Mouse (Mus musculus) retina, postnatal 1 day (tissue): ENCODE measurements around the gene Ift122.

Experiments used
- DNase-seq: peaks from one replicate; pipeline ENCODE4 v3.0.0-alpha.2; 2012

Ift122 gene

DNA sequence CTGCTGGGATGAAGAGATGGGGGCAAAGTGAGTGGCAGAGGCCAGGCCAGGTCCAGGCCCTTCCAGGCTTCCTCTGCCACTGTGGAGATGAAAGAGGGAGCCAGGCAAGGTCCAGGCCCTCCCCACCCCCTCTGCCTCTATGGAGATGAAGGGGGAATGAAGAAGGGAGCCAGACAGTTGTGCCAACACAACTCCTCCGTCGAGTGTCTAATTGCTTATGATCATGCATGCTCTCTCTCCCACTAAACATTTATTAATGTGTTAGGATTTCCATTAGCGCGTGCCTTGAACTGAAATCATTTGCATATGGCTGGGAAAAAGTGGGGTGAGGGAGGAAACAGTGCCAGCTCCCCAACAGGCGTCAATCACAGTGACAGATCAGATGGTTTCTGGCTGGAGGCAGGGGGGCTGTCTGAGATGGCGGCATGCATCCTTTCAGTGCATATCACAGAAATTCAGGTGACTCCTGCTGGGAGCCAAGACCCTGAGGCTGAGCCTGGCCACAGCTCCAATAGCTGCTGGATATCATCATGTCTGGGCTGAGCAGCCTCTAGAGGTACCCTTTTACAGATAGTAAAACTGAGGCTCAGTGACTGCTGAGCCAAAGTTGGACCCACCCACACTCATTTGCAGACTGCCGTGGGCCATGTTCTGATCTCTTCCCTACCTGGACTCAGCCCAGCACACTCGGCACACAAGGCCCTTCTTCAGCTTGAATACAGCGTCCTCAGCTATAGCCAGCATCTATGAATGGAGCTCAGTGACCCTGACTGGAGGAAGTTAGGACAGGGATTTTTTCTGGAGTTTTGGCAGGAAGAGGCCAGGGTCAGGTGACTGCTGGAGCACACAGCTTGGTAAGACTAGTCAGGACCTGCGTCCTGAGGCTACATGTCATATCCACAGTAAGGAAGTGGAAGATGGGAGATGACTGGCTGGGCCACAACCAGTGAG, 74.3 kb downstream of the Ift122 start:
- DNase-seq, result no peak

- DNase-seq, result peak; percentile 18
These were observed 76.7 kb downstream of the Ift122 start for GRCm38 (mm10) chr6:115930018-115930417.

GRCm38 (mm10) chr6:115931639-115932038, 78.4 kb downstream of the Ift122 start, which contains the start of gene Rho:
Gene Rho (plus strand): TSS chr6:115931748.
- DNase-seq, result peak; percentile 44

DNA sequence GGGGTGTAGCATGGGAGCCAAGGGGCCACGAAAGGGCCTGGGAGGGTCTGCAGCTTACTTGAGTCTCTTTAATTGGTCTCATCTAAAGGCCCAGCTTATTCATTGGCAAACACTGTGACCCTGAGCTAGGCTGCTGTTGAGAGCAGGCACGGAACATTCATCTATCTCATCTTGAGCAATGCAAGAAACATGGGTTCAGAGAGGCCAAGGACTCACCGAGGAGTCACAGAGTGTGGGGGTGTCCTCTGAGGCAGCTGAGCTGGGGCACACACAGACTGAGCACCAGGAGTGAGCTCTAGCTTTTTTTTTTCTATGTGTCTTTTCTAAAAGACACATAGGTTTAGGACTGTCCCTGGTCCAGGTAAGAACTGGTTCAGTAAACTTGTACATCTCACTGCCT, 79.1 kb downstream of the Ift122 start:
- DNase-seq, result no peak

GRCm38 (mm10) chr6:115935544-115935943, 82.3 kb downstream of the Ift122 start:
- no peak for DNase-seq

- DNase-seq, result no peak
These were observed 84.7 kb downstream of the Ift122 start for GRCm38 (mm10) chr6:115938011-115938410.

DNA sequence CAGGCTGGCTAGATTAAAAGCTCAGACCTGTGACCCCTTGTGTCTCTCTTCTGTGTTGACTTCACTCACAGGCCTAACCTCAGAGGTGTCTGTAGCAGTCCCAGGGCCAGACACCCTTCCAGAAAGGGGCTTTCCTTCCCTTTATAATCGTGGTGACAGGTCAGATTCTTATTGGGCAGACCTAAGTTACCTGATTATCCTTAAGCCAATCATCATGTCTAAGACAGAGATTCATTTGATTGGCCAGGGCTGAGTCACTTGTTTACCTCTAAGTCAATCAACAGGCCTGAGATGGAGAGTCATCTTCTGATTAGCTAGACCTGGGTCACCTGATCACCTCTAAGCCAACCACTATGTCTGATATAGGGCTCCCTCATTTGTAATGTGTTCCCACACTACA, 85.5 kb downstream of the Ift122 start:
- no peak for DNase-seq

DNA sequence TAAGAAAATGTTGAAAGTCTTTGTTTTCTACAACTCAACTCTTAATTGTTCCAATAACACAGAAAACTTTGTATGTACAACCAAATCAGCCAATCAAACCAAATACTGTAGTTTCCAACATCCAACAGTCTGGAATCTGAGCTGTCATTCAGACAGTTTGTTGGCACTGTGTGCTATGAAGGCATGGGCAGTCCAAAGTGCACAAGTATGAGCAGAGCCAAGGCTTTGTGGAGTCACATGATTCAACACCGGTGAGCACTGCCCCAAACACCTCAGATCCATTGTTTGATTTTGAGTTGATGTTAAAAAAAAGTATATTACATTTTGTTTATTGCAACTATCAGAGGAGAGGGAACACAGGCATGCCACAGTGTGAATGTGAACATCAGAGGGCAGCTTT, 87.3 kb downstream of the Ift122 start:
- DNase-seq, result no peak

GRCm38 (mm10) chr6:115941128-115941527, 87.9 kb downstream of the Ift122 start:
- DNase-seq, result peak; percentile 56

- DNase-seq, result no peak
These were observed 90.5 kb downstream of the Ift122 start for GRCm38 (mm10) chr6:115943498-115944427.

DNA sequence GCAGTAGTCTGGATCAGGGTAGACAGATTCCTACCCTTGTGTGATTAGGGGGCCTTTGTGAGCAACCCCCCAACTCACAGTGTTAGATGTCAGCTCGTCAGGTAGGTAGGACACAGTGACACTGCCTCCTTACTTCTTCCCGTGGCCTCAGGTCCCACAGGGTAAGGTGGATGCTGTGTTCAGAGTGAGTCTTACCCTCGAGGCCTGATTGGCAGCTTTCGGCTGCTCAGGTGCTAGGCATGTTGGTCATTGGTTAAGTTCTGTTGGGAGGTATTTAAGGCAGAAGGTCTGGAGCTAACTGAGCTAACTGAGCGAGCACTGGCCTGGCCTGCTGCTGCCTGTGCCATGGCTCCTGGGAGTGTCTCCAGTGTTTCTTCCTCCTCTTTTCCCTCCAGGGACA, 91.4 kb downstream of the Ift122 start, which contains the start of gene H1foo:
Gene H1foo, plus strand, starts transcription at position 301 of the 400 bp plus-strand sequence.
- no peak for DNase-seq

DNA sequence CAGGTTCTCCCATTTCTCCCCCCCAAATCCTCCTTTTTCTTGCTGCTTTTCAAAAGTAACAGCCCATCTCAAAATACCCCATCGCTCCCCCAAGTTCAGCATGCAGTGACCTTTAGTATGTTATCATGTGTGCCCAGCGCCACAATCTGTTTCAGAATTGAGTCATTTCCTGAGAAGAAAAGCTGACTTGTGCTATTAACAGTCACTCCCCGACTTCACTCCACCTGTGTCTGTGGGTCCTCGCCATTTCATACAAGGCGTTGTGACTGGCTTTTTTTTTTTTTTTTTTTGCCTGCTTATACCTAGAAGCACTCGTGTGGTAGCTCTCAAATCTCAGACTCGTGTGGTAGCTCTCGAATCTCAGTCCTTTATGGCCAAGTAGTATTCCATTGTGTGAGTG, 92.4 kb downstream of the Ift122 start:
- no peak for DNase-seq

GRCm38 (mm10) chr6:115946389-115946788, 93.1 kb downstream of the Ift122 start:
- DNase-seq, result no peak

DNA sequence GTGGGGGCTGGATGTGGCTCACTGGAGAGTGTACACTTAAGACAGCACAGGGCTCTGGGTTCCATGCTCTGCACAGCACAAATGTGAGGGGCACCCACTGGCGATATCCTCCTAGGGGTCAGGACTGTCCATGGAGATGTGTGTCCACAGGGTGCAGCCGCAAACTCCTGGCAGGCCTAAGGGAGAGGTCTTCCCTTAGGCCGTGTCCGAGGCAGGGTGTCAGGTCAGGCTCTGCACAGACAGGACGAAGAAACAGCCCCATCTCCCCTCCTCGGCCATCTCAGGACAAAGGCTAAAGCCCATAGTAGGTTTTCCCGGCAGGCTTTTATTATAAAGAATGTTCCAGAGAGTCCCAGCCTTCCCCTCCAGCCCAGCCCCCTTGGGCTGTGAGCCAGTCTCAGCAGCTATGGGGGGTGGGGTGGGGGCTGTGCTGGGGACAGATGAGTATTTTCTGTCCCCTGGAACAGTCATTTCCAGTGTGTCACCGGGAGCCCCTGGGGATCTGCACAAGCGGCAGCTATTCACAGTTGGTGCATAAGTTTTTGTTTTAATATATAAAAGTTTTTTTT, 101.3 kb downstream of the Ift122 start:
- no peak for DNase-seq

DNA sequence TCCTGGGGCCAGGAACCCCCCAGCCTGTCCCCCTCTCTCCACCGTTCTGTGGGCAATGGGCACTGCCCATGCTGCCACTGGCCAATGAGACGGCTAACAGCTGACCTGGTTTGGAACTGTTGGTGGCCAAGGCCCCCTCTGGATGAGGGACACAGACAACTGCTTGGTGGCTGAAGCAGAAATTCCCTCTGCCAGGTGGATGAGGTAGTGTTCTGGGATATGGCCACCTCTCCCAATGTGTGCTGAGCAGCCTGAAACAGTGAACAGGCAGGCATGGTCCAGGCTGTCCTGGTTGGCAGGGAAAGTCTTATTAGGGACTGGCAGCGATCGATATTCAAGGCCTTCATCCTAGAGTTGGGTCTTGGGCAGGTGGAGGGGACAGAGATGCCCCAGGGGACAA, 101.9 kb downstream of the Ift122 start:
- DNase-seq, result no peak

DNA sequence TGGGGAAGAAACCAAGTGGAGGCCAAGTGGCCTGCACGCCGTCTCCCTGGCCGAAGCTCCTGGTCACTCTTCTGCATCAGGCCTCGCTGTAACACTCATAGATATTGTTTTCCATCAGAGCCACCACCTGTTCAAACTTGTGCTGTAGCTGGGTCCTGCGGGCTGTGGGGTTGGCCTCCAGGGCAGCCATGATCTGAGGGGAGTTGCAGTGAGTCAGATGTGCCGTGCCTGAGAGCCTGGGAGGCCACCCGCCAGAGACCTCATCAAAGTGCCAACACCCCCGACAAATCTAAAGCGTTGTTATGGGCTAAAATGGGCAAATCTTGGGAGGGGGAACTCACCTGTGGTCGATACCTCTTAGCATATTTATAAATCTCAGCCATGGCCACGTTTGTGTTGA, 102.4 kb downstream of the Ift122 start:
- DNase-seq, result no peak

GRCm38 (mm10) chr6:115956418-115956921, 103.2 kb downstream of the Ift122 start:
- DNase-seq, result no peak

DNA sequence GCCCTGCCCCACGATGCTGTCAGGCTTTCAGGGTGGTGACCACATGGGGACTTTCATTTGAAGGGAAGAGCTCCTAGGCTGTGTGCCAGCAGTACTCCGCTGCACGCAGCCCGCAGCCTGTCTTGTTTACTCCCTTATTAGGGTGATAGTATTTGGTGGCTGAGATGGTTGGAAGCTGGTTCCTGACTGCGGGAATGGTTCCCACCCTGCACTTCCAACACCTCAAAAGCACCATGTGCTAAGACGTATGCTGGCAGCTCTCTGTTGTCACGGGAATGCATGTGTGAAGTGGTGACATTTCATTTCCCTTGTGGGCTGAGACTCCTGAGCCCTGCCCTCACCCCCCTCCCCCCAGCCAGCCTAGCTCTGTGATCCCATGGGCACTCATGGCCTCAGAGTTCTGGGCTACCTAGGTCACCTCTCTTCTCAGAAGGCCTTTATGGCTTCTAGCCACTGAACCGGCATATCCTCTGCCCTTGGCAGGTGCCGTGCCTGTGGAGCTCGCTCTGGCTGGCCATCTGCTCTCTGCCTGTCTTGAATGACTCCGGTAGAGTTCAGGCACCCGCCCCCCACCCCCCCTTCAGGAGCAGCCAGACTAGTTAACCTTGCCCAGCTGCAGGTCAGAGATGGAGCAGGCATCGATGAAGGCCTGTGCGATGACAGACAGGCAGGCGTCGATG, 103.8 kb downstream of the Ift122 start:
- DNase-seq, result peak; percentile 76

- no peak for DNase-seq
These were observed 104.4 kb downstream of the Ift122 start for GRCm38 (mm10) chr6:115957681-115958080.

GRCm38 (mm10) chr6:115958445-115958844, 105.2 kb downstream of the Ift122 start:
- no peak for DNase-seq

GRCm38 (mm10) chr6:115959151-115959691, 106.0 kb downstream of the Ift122 start:
- DNase-seq, result no peak

- DNase-seq, result no peak
These were observed 107.1 kb downstream of the Ift122 start for GRCm38 (mm10) chr6:115960322-115960721.
